Mouse (Mus musculus): ENCODE results near the gene Fndc4. TPM values are rescaled to one million over a fixed set of nuclear protein-coding genes. Genes with fewer than 3 reads are reported as not detected.

Gene Fndc4
- polyA plus RNA-seq, 1 experiment: 3.6 TPM

GRCm38 (mm10) chr5:31253806-31254205 is 42.1 kb downstream of the Fndc4 start:
- Histone ChIP-seq H3K4me3 (ENCODE audit: extremely low read depth, insufficient read depth, insufficient read length) (no peak overlapping the region), H3K27me3 (ENCODE audit: control insufficient read depth, insufficient read depth, low read length) (no peaks in the 10 kb centered on the region), H3K36me3 (ENCODE audit: control insufficient read depth, insufficient read depth, low read length) (peaks cover 40% of the 10 kb centered on the region), H3K4me1 (ENCODE audit: control insufficient read depth, insufficient read depth, insufficient read length) (peaks cover 3% of the 10 kb centered on the region; the same call in 1 of the 2 replicates), H3K27ac (ENCODE audit: insufficient read depth, low read length) (0 out of 2 replicates have a peak overlapping the region, but pooled peaks have one; percentile 27)
- TF ChIP-seq CTCF (IDR thresholded peaks at IDR 0.05; ENCODE audit: extremely low read depth, insufficient read depth, insufficient read length, insufficient replicate concordance): no peak
- TF ChIP-seq POLR2A (IDR thresholded peaks at IDR 0.05; ENCODE audit: low read depth, low read length): no peak
- WGBS: 88% methylated on average over 8 of the region's 8 CpGs
- no peak for DNase-seq (ENCODE audit: low read depth in 1 of 2, low spot score in 2 of 2)

- Histone ChIP-seq H3K27me3 (ENCODE audit: control insufficient read depth, insufficient read depth, low read length) (no peaks in the 10 kb centered on the region), H3K4me1 (ENCODE audit: control insufficient read depth, insufficient read depth, insufficient read length) (peaks cover 3% of the 10 kb centered on the region; the same call in 1 of the 2 replicates), H3K4me3 (ENCODE audit: extremely low read depth, insufficient read depth, insufficient read length) (no peak overlapping the region), H3K36me3 (ENCODE audit: control insufficient read depth, insufficient read depth, low read length) (peaks cover 45% of the 10 kb centered on the region), H3K27ac (ENCODE audit: insufficient read depth, low read length) (no peak overlapping the region)
- WGBS: 92% methylated on average over 16 of the region's 16 CpGs
- no peak for TF ChIP-seq POLR2A (IDR thresholded peaks at IDR 0.05; ENCODE audit: low read depth, low read length)
- TF ChIP-seq CTCF (IDR thresholded peaks at IDR 0.05; ENCODE audit: extremely low read depth, insufficient read depth, insufficient read length, insufficient replicate concordance): no peak
- no peak for DNase-seq (ENCODE audit: low read depth in 1 of 2, low spot score in 2 of 2)
Observed at GRCm38 (mm10) chr5:31252795-31253545, 42.9 kb downstream of the Fndc4 start.

- peaks cover 3% of the 10 kb centered on the region; the same call in 1 of the 2 replicates for H3K4me1 ChIP-seq (ENCODE audit: control insufficient read depth, insufficient read depth, insufficient read length)
- peaks cover 49% of the 10 kb centered on the region for H3K36me3 ChIP-seq (ENCODE audit: control insufficient read depth, insufficient read depth, low read length)
- H3K27ac ChIP-seq (ENCODE audit: insufficient read depth, low read length): no peak overlapping the region
- H3K4me3 ChIP-seq (ENCODE audit: extremely low read depth, insufficient read depth, insufficient read length): no peak overlapping the region; the same call in 1 of the 2 replicates
- no peaks in the 10 kb centered on the region for H3K27me3 ChIP-seq (ENCODE audit: control insufficient read depth, insufficient read depth, low read length)
- no peak for DNase-seq (ENCODE audit: low read depth in 1 of 2, low spot score in 2 of 2)
- TF ChIP-seq POLR2A (IDR thresholded peaks at IDR 0.05; ENCODE audit: low read depth, low read length): no peak
- no peak for TF ChIP-seq CTCF (IDR thresholded peaks at IDR 0.05; ENCODE audit: extremely low read depth, insufficient read depth, insufficient read length, insufficient replicate concordance)
- 90% methylated on average over 10 of the region's 10 CpGs for WGBS
Observed at GRCm38 (mm10) chr5:31252151-31252550, 43.7 kb downstream of the Fndc4 start.

GRCm38 (mm10) chr5:31251541-31252101 is 44.3 kb downstream of the Fndc4 start, which contains the start of gene Krtcap3:
Gene Krtcap3, plus strand, starts transcription at chr5:31251691.
- Histone ChIP-seq H3K4me3 (ENCODE audit: extremely low read depth, insufficient read depth, insufficient read length) (peak within 1 kb of the TSS; percentile 58; the same call in 1 of the 2 replicates), H3K36me3 (ENCODE audit: control insufficient read depth, insufficient read depth, low read length) (peaks cover 54% of the 10 kb centered on the region), H3K27me3 (ENCODE audit: control insufficient read depth, insufficient read depth, low read length) (no peaks in the 10 kb centered on the region), H3K4me1 (ENCODE audit: control insufficient read depth, insufficient read depth, insufficient read length) (peaks cover 3% of the 10 kb centered on the region; the same call in 1 of the 2 replicates), H3K27ac (ENCODE audit: insufficient read depth, low read length) (no peak within 1 kb of the TSS)
- peak in 1 of 2 experiments; percentile 9 for DNase-seq (ENCODE audit: low read depth in 1 of 2, low spot score in 2 of 2)
- no peak for TF ChIP-seq POLR2A (IDR thresholded peaks at IDR 0.05; ENCODE audit: low read depth, low read length)
- TF ChIP-seq CTCF (IDR thresholded peaks at IDR 0.05; ENCODE audit: extremely low read depth, insufficient read depth, insufficient read length, insufficient replicate concordance): no peak
- 73% methylated on average over 44 of the region's 47 CpGs for WGBS

- TF ChIP-seq POLR2A (IDR thresholded peaks at IDR 0.05; ENCODE audit: low read depth, low read length): no peak
- no peak for TF ChIP-seq CTCF (IDR thresholded peaks at IDR 0.05; ENCODE audit: extremely low read depth, insufficient read depth, insufficient read length, insufficient replicate concordance)
- no peak overlapping the region for H3K27ac ChIP-seq (ENCODE audit: insufficient read depth, low read length)
- no peak for DNase-seq (ENCODE audit: low read depth in 1 of 2, low spot score in 2 of 2)
- peaks cover 3% of the 10 kb centered on the region; the same call in 1 of the 2 replicates for H3K4me1 ChIP-seq (ENCODE audit: control insufficient read depth, insufficient read depth, insufficient read length)
- 92% methylated on average over 4 of the region's 4 CpGs for WGBS
- no peak overlapping the region for H3K4me3 ChIP-seq (ENCODE audit: extremely low read depth, insufficient read depth, insufficient read length)
- peaks cover 59% of the 10 kb centered on the region for H3K36me3 ChIP-seq (ENCODE audit: control insufficient read depth, insufficient read depth, low read length)
- no peaks in the 10 kb centered on the region for H3K27me3 ChIP-seq (ENCODE audit: control insufficient read depth, insufficient read depth, low read length)
Observed at GRCm38 (mm10) chr5:31250716-31251115, 45.2 kb downstream of the Fndc4 start.

Other genes starting within 250 kb of the Fndc4 start
- gene Atraid, start 247.8 kb downstream of the Fndc4 start, polyA plus RNA-seq (2012; rRNA removed): 43.9 and 53.5 TPM in 2 replicates
- 16.0 and 16.3 TPM in 2 replicates for gene Slc5a6, start 247.2 kb downstream of the Fndc4 start, polyA plus RNA-seq (2012; rRNA removed)
- 44.0 and 52.5 TPM in 2 replicates for gene Cad, start 241.3 kb downstream of the Fndc4 start, polyA plus RNA-seq (2012; rRNA removed)
- gene Dnajc5g, start 189.8 kb downstream of the Fndc4 start, polyA plus RNA-seq (2012; rRNA removed): not detected in 2 replicates
- 0.08 and 0.09 TPM in 2 replicates for gene Slc30a3, start 187.8 kb downstream of the Fndc4 start, polyA plus RNA-seq (2012; rRNA removed)
- not detected in 2 replicates for gene Trim54, start 179.4 kb downstream of the Fndc4 start, polyA plus RNA-seq (2012; rRNA removed)
- gene Ucn, start 157.3 kb downstream of the Fndc4 start, polyA plus RNA-seq (2012; rRNA removed): not detected in 2 replicates
- 32.0 and 34.9 TPM in 2 replicates for gene Mpv17, start 141.8 kb downstream of the Fndc4 start, polyA plus RNA-seq (2012; rRNA removed)
- gene Gm29609, start 116.2 kb downstream of the Fndc4 start, polyA plus RNA-seq (2012; rRNA removed): 1.4 and 2.1 TPM in 2 replicates
- gene Gtf3c2, start 115.9 kb downstream of the Fndc4 start, polyA plus RNA-seq (2012; rRNA removed): 47.3 and 48.9 TPM in 2 replicates
- 58.4 and 66.9 TPM in 2 replicates for gene Snx17, start 102.9 kb downstream of the Fndc4 start, polyA plus RNA-seq (2012; rRNA removed)
- gene Eif2b4, start 102.7 kb downstream of the Fndc4 start, polyA plus RNA-seq (2012; rRNA removed): 31.9 and 40.4 TPM in 2 replicates
- 49.3 and 79.8 TPM in 2 replicates for gene Zfp513, start 93.8 kb downstream of the Fndc4 start, polyA plus RNA-seq (2012; rRNA removed)
- gene Ppm1g, start 75.4 kb downstream of the Fndc4 start, polyA plus RNA-seq (2012; rRNA removed): 65.7 and 110 TPM in 2 replicates
- gene Nrbp1, start 55.2 kb downstream of the Fndc4 start, polyA plus RNA-seq (2012; rRNA removed): 148 and 199 TPM in 2 replicates
- 0.27 and 0.29 TPM in 2 replicates for gene Gm9970, start 54.8 kb downstream of the Fndc4 start, polyA plus RNA-seq (2012; rRNA removed)
- gene Krtcap3, start 44.4 kb downstream of the Fndc4 start, polyA plus RNA-seq (2012; rRNA removed): 25.0 and 37.0 TPM in 2 replicates
- 17.0 and 18.4 TPM in 2 replicates for gene Ift172, start 5.0 kb downstream of the Fndc4 start, polyA plus RNA-seq (2012; rRNA removed)
- gene Gckr, start 1.4 kb upstream of the Fndc4 start, polyA plus RNA-seq (2012; rRNA removed): 0.08 TPM in 1 of 2 replicates, not detected in the other
- 9.1 and 9.6 TPM in 2 replicates for gene Zfp512, start 156.4 kb upstream of the Fndc4 start, polyA plus RNA-seq (2012; rRNA removed)
- gene 4930548H24Rik, start 189.7 kb upstream of the Fndc4 start, polyA plus RNA-seq (2012; rRNA removed): not detected in 2 replicates
- 9.4 and 11.0 TPM in 2 replicates for gene Gpn1, start 198.7 kb upstream of the Fndc4 start, polyA plus RNA-seq (2012; rRNA removed)
- 10.3 and 14.9 TPM in 2 replicates for gene Slc4a1ap, start 230.9 kb upstream of the Fndc4 start, polyA plus RNA-seq (2012; rRNA removed)
- gene Supt7l, start 231.7 kb upstream of the Fndc4 start, polyA plus RNA-seq (2012; rRNA removed): 6.1 and 7.0 TPM in 2 replicates

Data from spleen, adult 2 months (tissue).